Mouse (Mus musculus) heart, embryonic 15.5 days (tissue): ENCODE measurements around the gene Lztr1. TPM values are rescaled to one million over a fixed set of nuclear protein-coding genes. Genes with fewer than 3 reads are reported as not detected.
A peak's percentile ranks its signal among the peaks of the same experiment; 100 is the strongest.

ENCODE experiments used
- ATAC-seq: fragments of 200-750 bp; cut with Nextera tagmentation; replicated peaks from 2 replicates; pipeline ENCODE4 v1.8.0; 2017; ENCODE audit warnings: low read depth, moderate TSS enrichment; ENCODE audit not compliant: insufficient number of reproducible peaks, insufficient read depth, low FRiP score
- H3K27ac ChIP-seq: fragments of 300-500 bp; sonication (generic); 2 replicates; pipeline ENCODE4 v1.5.1; 2015; ENCODE audit warnings: mild to moderate bottlenecking, inconsistent platforms
- H3K27me3 ChIP-seq: fragments of 300-500 bp; sonication (generic); 2 replicates; pipeline ENCODE4 v1.6.1; 2015; ENCODE audit warnings: inconsistent platforms
- H3K36me3 ChIP-seq: fragments of 300-500 bp; sonication (generic); 2 replicates; pipeline ENCODE4 v1.6.1; 2015; ENCODE audit warnings: mild to moderate bottlenecking, inconsistent platforms
- H3K4me1 ChIP-seq: fragments of 300-500 bp; sonication (generic); replicated peaks from 2 replicates; pipeline ENCODE4 v1.6.1; 2015; ENCODE audit warnings: inconsistent platforms
- H3K4me2 ChIP-seq: fragments of 300-500 bp; sonication (generic); 2 replicates; pipeline ENCODE4 v1.6.1; 2015; ENCODE audit warnings: inconsistent platforms, mild to moderate bottlenecking, moderate library complexity
- H3K4me3 ChIP-seq: fragments of 300-500 bp; sonication (generic); 2 replicates; pipeline ENCODE4 v1.5.1; 2015; ENCODE audit warnings: mild to moderate bottlenecking, inconsistent platforms
- H3K9ac ChIP-seq: fragments of 300-500 bp; sonication (generic); 2 replicates; pipeline ENCODE4 v1.6.1; 2015; ENCODE audit warnings: mild to moderate bottlenecking, inconsistent platforms
- H3K9me3 ChIP-seq: fragments of 300-500 bp; sonication (generic); replicated peaks from 2 replicates; pipeline ENCODE4 v1.6.1; 2016; ENCODE audit warnings: inconsistent platforms
- WGBS: fragments of 180-500 bp; shearing (Covaris S2); methylation state at CpG from one replicate; pipeline ENCODE4 v1.1.7; 2015; ENCODE audit warnings: mixed read lengths; 5-methylcytosine and 5-hydroxymethylcytosine counted together
- polyA plus RNA-seq: library from polyadenylated mRNA; unstranded; fragments of >200 nt; fragmentation: Nextera tagmentation; extraction: Ambion mirVana; gene quantifications from 2 replicates; pipeline ENCODE4 v1.2.1, GENCODE M21; 2015

The Lztr1 gene
- polyA plus RNA-seq, 1 experiment from 2014 or later, result 45.6 TPM

DNA sequence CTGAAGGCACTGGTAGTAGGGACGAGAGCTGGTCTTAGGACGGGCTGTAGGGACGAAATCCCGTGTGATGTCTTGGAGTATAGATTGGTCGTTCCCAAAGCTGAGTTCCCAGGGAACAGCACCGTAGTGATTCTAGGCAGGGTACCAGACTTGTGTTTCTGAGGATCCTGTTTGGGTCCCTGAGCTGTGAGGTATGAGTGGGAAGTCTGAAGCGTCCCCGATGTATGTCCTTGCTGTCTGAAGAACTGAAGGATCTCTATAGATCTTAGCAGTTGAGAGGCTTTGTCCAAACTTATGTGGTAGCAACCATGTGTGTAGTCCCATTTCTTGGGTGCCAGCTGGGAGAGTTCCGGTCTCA, 731 bp downstream of the Lztr1 start:
- Histone ChIP-seq H3K36me3 (peaks cover 25% of the 10 kb centered on the region), H3K27ac (peak overlapping the region; percentile 93), H3K4me2 (peak overlapping the region; percentile 67), H3K4me1 (peaks cover 16% of the 10 kb centered on the region), H3K9me3 (no peaks in the 10 kb centered on the region), H3K4me3 (peak overlapping the region; percentile 74), H3K27me3 (no peaks in the 10 kb centered on the region), H3K9ac (peak overlapping the region; percentile 73)
- WGBS, result 10% methylated on average over 9 of the region's 9 CpGs
- no peak for ATAC-seq

- Histone ChIP-seq H3K4me1 (peaks cover 16% of the 10 kb centered on the region), H3K9me3 (no peaks in the 10 kb centered on the region), H3K36me3 (peaks cover 25% of the 10 kb centered on the region), H3K4me3 (peak overlapping the region; percentile 74; the same call in 1 of the 2 replicates), H3K27ac (no peak overlapping the region), H3K27me3 (no peaks in the 10 kb centered on the region), H3K4me2 (peak overlapping the region; percentile 67), H3K9ac (no peak overlapping the region)
- 96% methylated on average over 2 of the region's 2 CpGs for WGBS
- no peak for ATAC-seq
Observed at GRCm38 (mm10) chr16:17510143-17510542, 1.7 kb downstream of the Lztr1 start.

GRCm38 (mm10) chr16:17510686-17511085, 2.2 kb downstream of the Lztr1 start:
- H3K4me3 ChIP-seq, result no peak overlapping the region
- no peaks in the 10 kb centered on the region for H3K27me3 ChIP-seq
- H3K4me2 ChIP-seq, result no peak overlapping the region
- WGBS, result 62% methylated on average over 2 of the region's 2 CpGs
- H3K9ac ChIP-seq, result no peak overlapping the region
- no peaks in the 10 kb centered on the region for H3K9me3 ChIP-seq
- ATAC-seq, result no peak
- peaks cover 16% of the 10 kb centered on the region for H3K4me1 ChIP-seq
- no peak overlapping the region for H3K27ac ChIP-seq
- H3K36me3 ChIP-seq, result peaks cover 29% of the 10 kb centered on the region

DNA sequence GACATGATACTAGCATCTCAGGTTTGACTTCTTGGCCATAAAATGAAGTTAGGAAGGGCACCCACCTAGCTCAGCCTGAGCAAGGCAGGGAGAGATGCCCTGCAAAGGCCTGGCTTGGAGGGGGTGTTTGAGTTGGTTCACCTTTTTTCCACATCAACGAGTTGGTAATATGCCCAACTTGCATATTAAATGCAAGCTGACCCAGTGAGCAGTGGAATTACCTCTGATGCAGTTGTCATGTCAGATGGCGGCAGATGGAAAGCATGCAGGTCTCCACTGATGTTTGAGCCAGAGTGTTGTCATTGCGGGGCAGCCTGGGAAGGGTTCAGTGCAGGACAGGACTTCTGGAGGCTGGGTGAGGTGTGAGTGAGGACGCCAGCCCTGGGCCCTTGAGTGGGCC, 2.9 kb downstream of the Lztr1 start:
- Histone ChIP-seq H3K9me3 (no peaks in the 10 kb centered on the region), H3K9ac (no peak overlapping the region), H3K27me3 (no peaks in the 10 kb centered on the region), H3K27ac (no peak overlapping the region), H3K36me3 (peaks cover 36% of the 10 kb centered on the region), H3K4me3 (no peak overlapping the region), H3K4me2 (no peak overlapping the region), H3K4me1 (peaks cover 16% of the 10 kb centered on the region)
- 85% methylated on average over 4 of the region's 4 CpGs for WGBS
- ATAC-seq, result no peak

- WGBS, result 78% methylated on average over 2 of the region's 2 CpGs
- Histone ChIP-seq H3K27me3 (no peaks in the 10 kb centered on the region), H3K4me3 (no peak overlapping the region), H3K4me1 (no peaks in the 10 kb centered on the region), H3K9ac (no peak overlapping the region), H3K36me3 (peaks cover 82% of the 10 kb centered on the region), H3K9me3 (no peaks in the 10 kb centered on the region), H3K27ac (no peak overlapping the region), H3K4me2 (no peak overlapping the region)
- ATAC-seq, result no peak
Observed at GRCm38 (mm10) chr16:17518910-17519309, 10.4 kb downstream of the Lztr1 start.

DNA sequence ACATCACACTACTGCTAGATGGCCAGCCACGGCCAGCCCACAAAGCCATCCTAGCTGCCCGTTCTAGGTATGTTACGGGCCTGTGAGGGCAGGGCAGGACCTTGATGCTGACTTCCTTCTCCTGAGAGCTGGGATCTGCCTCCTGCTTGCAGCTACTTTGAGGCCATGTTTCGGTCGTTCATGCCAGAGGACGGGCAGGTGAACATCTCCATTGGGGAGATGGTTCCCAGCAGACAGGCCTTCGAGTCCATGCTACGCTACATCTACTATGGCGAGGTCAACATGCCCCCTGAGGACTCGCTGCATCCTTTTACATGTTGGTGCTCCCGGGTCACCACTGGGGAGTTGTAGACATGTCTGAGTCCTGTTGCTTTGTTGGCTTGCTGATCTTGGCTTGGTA, 15.7 kb downstream of the Lztr1 start:
- Histone ChIP-seq H3K9me3 (no peaks in the 10 kb centered on the region), H3K4me2 (no peak overlapping the region), H3K27ac (no peak overlapping the region), H3K4me1 (no peaks in the 10 kb centered on the region), H3K4me3 (no peak overlapping the region), H3K9ac (no peak overlapping the region), H3K36me3 (peaks cover 91% of the 10 kb centered on the region), H3K27me3 (no peaks in the 10 kb centered on the region)
- ATAC-seq, result no peak
- WGBS, result 90% methylated on average over 11 of the region's 11 CpGs

GRCm38 (mm10) chr16:17525524-17525923, 17.0 kb downstream of the Lztr1 start:
- Histone ChIP-seq H3K4me1 (peaks cover 7% of the 10 kb centered on the region), H3K9ac (no peak overlapping the region), H3K4me3 (no peak overlapping the region), H3K27ac (no peak overlapping the region), H3K27me3 (no peaks in the 10 kb centered on the region), H3K9me3 (no peaks in the 10 kb centered on the region), H3K36me3 (peaks cover 79% of the 10 kb centered on the region), H3K4me2 (no peak overlapping the region)
- no peak for ATAC-seq
- 71% methylated on average over 3 of the region's 3 CpGs for WGBS

GRCm38 (mm10) chr16:17526223-17526622, 17.7 kb downstream of the Lztr1 start:
- no peaks in the 10 kb centered on the region for H3K27me3 ChIP-seq
- no peak overlapping the region for H3K4me3 ChIP-seq
- no peaks in the 10 kb centered on the region for H3K9me3 ChIP-seq
- H3K4me1 ChIP-seq, result peaks cover 7% of the 10 kb centered on the region
- 88% methylated on average over 6 of the region's 6 CpGs for WGBS
- peaks cover 72% of the 10 kb centered on the region for H3K36me3 ChIP-seq
- no peak overlapping the region for H3K4me2 ChIP-seq
- ATAC-seq, result no peak
- H3K27ac ChIP-seq, result no peak overlapping the region
- no peak overlapping the region for H3K9ac ChIP-seq

DNA sequence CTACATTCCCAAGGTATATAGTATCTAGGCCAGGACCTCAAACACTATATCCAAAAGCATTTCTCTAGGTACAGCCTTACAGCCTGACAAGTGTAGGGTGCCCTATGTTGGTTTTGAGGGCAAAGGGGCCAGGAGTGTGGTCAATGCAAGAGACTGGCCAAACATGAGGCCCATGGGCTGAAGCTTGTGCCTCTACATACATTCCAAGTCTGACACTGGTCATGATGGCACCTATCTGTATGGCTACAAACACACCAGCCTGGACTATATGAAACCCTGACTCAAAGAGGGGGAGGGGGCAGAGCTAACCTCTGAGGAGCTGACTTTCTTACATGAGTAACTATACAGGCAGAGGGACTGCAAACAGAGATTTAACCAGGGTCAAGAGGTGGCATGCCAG, 19.1 kb downstream of the Lztr1 start:
- no peak overlapping the region for H3K4me2 ChIP-seq
- no peak overlapping the region for H3K4me3 ChIP-seq
- peaks cover 59% of the 10 kb centered on the region for H3K36me3 ChIP-seq
- no peak overlapping the region for H3K27ac ChIP-seq
- H3K27me3 ChIP-seq, result no peaks in the 10 kb centered on the region
- peaks cover 15% of the 10 kb centered on the region for H3K4me1 ChIP-seq
- H3K9me3 ChIP-seq, result no peaks in the 10 kb centered on the region
- ATAC-seq, result no peak
- H3K9ac ChIP-seq, result no peak overlapping the region

- 84% methylated on average over 13 of the region's 13 CpGs for WGBS
- Histone ChIP-seq H3K36me3 (peaks cover 52% of the 10 kb centered on the region), H3K27ac (no peak overlapping the region), H3K4me1 (peaks cover 15% of the 10 kb centered on the region), H3K27me3 (no peaks in the 10 kb centered on the region), H3K9me3 (no peaks in the 10 kb centered on the region), H3K4me3 (no peak overlapping the region), H3K4me2 (no peak overlapping the region), H3K9ac (no peak overlapping the region)
- ATAC-seq, result no peak
Observed at GRCm38 (mm10) chr16:17528276-17528675, 19.8 kb downstream of the Lztr1 start.

DNA sequence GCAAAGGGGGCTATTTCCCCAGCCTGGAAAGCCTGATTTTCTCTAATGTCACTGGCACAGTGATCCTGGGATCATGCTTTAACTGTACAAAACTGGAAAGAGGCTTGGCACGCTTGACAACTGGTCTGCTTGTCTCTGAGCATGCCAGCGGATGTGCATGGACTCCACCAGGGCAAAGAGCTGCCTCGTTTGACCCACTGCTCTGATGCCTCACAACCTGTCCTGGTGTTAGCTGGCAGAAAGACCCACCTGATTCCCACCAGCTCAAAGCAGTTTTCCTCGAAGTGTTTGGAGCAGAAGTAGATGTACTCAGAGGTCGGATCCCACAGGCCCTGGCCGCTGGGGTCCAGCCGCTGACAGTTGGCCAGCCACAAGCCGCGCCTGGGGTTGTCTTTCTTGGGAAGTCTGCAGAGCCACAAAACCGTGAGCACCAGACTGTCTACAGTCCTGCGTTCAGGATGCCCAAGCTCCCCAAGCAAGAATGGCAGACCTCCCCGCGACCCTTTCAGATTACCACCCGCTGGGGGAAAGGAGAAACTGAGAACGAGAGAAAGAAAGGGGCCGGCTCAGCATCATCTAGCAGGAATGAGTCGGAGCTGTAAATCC, 21.6 kb downstream of the Lztr1 start:
- peaks cover 37% of the 10 kb centered on the region for H3K36me3 ChIP-seq
- no peaks in the 10 kb centered on the region for H3K27me3 ChIP-seq
- ATAC-seq, result no peak; the same call in 1 of the 2 replicates
- peak overlapping the region; percentile 71 for H3K4me3 ChIP-seq
- H3K9me3 ChIP-seq, result no peaks in the 10 kb centered on the region
- 11% methylated on average over 17 of the region's 17 CpGs for WGBS
- peaks cover 15% of the 10 kb centered on the region for H3K4me1 ChIP-seq
- peak overlapping the region; percentile 63 for H3K9ac ChIP-seq
- H3K27ac ChIP-seq, result peak overlapping the region; percentile 94
- peak overlapping the region; percentile 73 for H3K4me2 ChIP-seq

GRCm38 (mm10) chr16:17530640-17531288, 22.3 kb downstream of the Lztr1 start, which contains the start of gene Thap7:
Gene Thap7, minus strand, starts transcription at chr16:17531136.
- Histone ChIP-seq H3K9me3 (no peaks in the 10 kb centered on the region), H3K27me3 (no peaks in the 10 kb centered on the region), H3K36me3 (peaks cover 30% of the 10 kb centered on the region), H3K4me1 (peaks cover 15% of the 10 kb centered on the region), H3K27ac (peak within 1 kb of the TSS; percentile 94), H3K9ac (peak within 1 kb of the TSS; percentile 63), H3K4me2 (peak within 1 kb of the TSS; percentile 73), H3K4me3 (peak within 1 kb of the TSS; percentile 71)
- WGBS, result under 1% methylated on average over 67 of the region's 67 CpGs
- ATAC-seq, result peak; percentile 96
